Mouse (Mus musculus): ENCODE measurements around the gene Pten.

DNA sequence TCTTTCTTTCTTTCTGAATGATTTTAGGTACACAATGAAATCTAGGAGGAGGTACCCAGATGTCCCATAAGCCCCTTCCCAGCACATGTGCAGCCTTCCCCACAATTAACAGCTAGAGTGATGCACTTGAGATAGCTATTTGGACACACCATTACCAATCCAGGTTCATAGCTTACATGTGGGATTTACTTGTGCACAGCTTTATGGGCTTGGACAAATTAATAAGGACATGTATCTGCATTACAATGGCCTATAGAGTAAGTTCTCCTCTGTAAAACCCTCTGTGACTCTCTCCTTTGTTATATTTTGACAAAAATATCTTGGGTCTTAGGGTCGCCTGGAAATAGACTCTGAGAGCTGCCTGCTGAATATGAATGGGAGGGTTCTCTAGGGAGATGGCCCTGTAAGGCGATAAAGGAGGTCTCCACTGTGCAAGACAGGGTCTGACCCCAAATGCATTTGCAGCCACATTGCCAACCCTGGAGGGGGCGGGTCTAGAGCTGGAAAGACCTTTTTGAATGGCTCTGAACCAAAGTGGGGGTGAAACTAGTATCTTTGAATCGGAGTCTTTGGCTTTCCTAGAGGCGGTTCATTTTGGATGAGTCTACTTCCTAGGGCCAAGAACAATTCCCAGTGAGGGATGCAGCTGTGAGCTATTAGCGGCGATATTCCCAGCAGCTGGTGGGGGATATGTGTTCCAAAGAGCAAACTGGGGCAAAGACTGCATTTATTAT lies 116.8 kb downstream of the Pten start:
- TF ChIP-seq CTCF (IDR thresholded peaks at IDR 0.05; ENCODE audit: insufficient read depth, low read length) (no peak), POLR2A (IDR thresholded peaks at IDR 0.05; ENCODE audit: borderline replicate concordance, extremely low read depth, low read depth, low read length) (no peak)
